Comparison of ENCODE assay signal across 18 mouse cellular contexts in genomic region chr8:39315521-39316233, GRCm38 (mm10).
A peak's percentile ranks its signal among the peaks of the same experiment; 100 is the strongest.
DNase-seq lines count a peak whose midpoint lies in the region; TF ChIP-seq lines count a peak whose summit lies in the region.
"Had no signal": no experiment of that assay in that cellular context is flagged by ENCODE, and none has a peak within 500 bp of the region (broad histone marks: within the 10 kb centered on the region; RNA-seq: fewer than 3 reads in every experiment).

No protein-coding gene starts in this region.

- no peak overlapping the region for H3K4me3 ChIP-seq in left cerebral cortex, adult 2 months
- H3K4me3 ChIP-seq: erythroblast, embryonic 14.5 days; forebrain, embryonic 15.5 days; intestine, embryonic 15.5 days; liver, embryonic 12.5 days; lung, embryonic 15.5 days had no signal

- intact Hi-C loops in left cerebral cortex, postnatal 4 days (cut with DNase I) = no loop called here
- intact Hi-C loops in left cerebral cortex, adult 2 months (cut with DNase I) = loop anchor here (2.0 to 5.0 kb wide), 3 partner anchors 41 to 272 kb away; no protein-coding TSS in a partner anchor

- TF ChIP-seq CTCF in left cerebral cortex, adult 2 months (IDR thresholded peaks at IDR 0.05) = no peak

- peak; percentile 13 to 25 for DNase-seq in left cerebral cortex, adult 18-20 months (ENCODE audit: low spot score in 2 of 2)
- DNase-seq in left cerebral cortex, postnatal 4 days = no peak
- DNase-seq in cerebellum, adult 11 months = peak; percentile 3
- peak; percentile 4 for DNase-seq in cerebellum, adult 8-10 months
- no peak for DNase-seq in left cerebral cortex, adult 2 months (ENCODE audit: extremely low spot score in 1 of 2, low spot score in 2 of 2)
- DNase-seq in B cell, adult 2 months = no peak
- no peak for DNase-seq in adrenal gland, postnatal 10 days
- DNase-seq: gastrocnemius, postnatal 14 days; heart, postnatal 14 days; midbrain, embryonic 14.5 days; thymus, postnatal 36 days had no signal

- H3K27ac ChIP-seq in left cerebral cortex, adult 2 months = peak overlapping the region; percentile 72
- H3K27ac ChIP-seq: forebrain, embryonic 15.5 days; hindbrain, embryonic 14.5 days; intestine, embryonic 15.5 days; kidney, postnatal 0 days; liver, embryonic 12.5 days; lung, embryonic 15.5 days had no signal

Comparison
In these comparisons a context has a peak if more than half of its experiments do, and no peak if none do; other contexts are left out.
1. DNase-seq: peak in left cerebral cortex, adult 18-20 months (2 of 2), cerebellum, adult 11 months (single experiment) and cerebellum, adult 8-10 months (single experiment); none in left cerebral cortex, postnatal 4 days (single experiment), left cerebral cortex, adult 2 months (0 of 2), B cell, adult 2 months (0 of 2) and adrenal gland, postnatal 10 days (single experiment).